Mouse (Mus musculus) limb, embryonic 15.5 days (tissue): ENCODE measurements at regions not wholly inside any gene's neighbourhood (a gene's known extent, or its start where the extent isn't known, plus 50 kb on each side); places are given as distances from the start of the nearest gene placed in this dataset.

ENCODE experiments used
- ATAC-seq: fragments of 200-750 bp; cut with Nextera tagmentation; 2 replicates; pipeline ENCODE4 v1.8.0; 2017; ENCODE audit warnings: low read depth, moderate TSS enrichment; ENCODE audit not compliant: insufficient number of reproducible peaks, low FRiP score, low TSS enrichment
- H3K27ac ChIP-seq: fragments of 300-500 bp; sonication (generic); 2 replicates; pipeline ENCODE4 v1.5.1; 2015; ENCODE audit warnings: moderate library complexity, mild to moderate bottlenecking, inconsistent platforms
- H3K27me3 ChIP-seq: fragments of 300-500 bp; sonication (generic); 2 replicates; pipeline ENCODE4 v1.6.1; 2015; ENCODE audit warnings: inconsistent platforms
- H3K36me3 ChIP-seq: fragments of 300-500 bp; sonication (generic); 2 replicates; pipeline ENCODE4 v1.6.1; 2015; ENCODE audit warnings: inconsistent platforms
- H3K4me1 ChIP-seq: fragments of 300-500 bp; sonication (generic); 2 replicates; pipeline ENCODE4 v1.6.1; 2015; ENCODE audit warnings: inconsistent platforms
- H3K4me2 ChIP-seq: fragments of 300-500 bp; sonication (generic); 2 replicates; pipeline ENCODE4 v1.6.1; 2015; ENCODE audit warnings: mild to moderate bottlenecking, inconsistent platforms
- H3K4me3 ChIP-seq: fragments of 300-500 bp; sonication (generic); 2 replicates; pipeline ENCODE4 v1.5.1; 2015; ENCODE audit warnings: mild to moderate bottlenecking, inconsistent platforms
- H3K9ac ChIP-seq: fragments of 300-500 bp; sonication (generic); 2 replicates; pipeline ENCODE4 v1.6.1; 2015; ENCODE audit warnings: inconsistent platforms
- H3K9me3 ChIP-seq: fragments of 300-500 bp; sonication (generic); 2 replicates; pipeline ENCODE4 v1.6.1; 2016; ENCODE audit warnings: inconsistent platforms
- WGBS: fragments of 180-500 bp; shearing (Covaris S2); methylation state at CpG from one replicate; pipeline ENCODE4 v1.1.7; 2015; 5-methylcytosine and 5-hydroxymethylcytosine counted together

GRCm38 (mm10) chr13:50966826-50967225, 133.9 kb upstream of the Spin1 start:
- no peaks in the 10 kb centered on the region for H3K9me3 ChIP-seq
- ATAC-seq: no peak
- H3K4me2 ChIP-seq: no peak overlapping the region

GRCm38 (mm10) chr13:50973379-50973778, 127.3 kb upstream of the Spin1 start:
- Histone ChIP-seq H3K9me3 (no peaks in the 10 kb centered on the region), H3K4me3 (no peak overlapping the region), H3K36me3 (no peaks in the 10 kb centered on the region), H3K9ac (no peak overlapping the region), H3K27ac (no peak overlapping the region), H3K4me2 (no peak overlapping the region), H3K27me3 (no peaks in the 10 kb centered on the region), H3K4me1 (peaks cover 6% of the 10 kb centered on the region)
- WGBS: 76% methylated on average over 8 of the region's 8 CpGs
- ATAC-seq: no peak

More at GRCm38 (mm10) chr13:50966826-50967225, 133.9 kb upstream of the Spin1 start:
- Histone ChIP-seq H3K27me3 (no peaks in the 10 kb centered on the region), H3K4me1 (no peaks in the 10 kb centered on the region), H3K36me3 (no peaks in the 10 kb centered on the region), H3K9ac (no peak overlapping the region), H3K27ac (no peak overlapping the region), H3K4me3 (no peak overlapping the region)
- 67% methylated on average over 2 of the region's 2 CpGs for whole genome bisulfite sequencing

DNA sequence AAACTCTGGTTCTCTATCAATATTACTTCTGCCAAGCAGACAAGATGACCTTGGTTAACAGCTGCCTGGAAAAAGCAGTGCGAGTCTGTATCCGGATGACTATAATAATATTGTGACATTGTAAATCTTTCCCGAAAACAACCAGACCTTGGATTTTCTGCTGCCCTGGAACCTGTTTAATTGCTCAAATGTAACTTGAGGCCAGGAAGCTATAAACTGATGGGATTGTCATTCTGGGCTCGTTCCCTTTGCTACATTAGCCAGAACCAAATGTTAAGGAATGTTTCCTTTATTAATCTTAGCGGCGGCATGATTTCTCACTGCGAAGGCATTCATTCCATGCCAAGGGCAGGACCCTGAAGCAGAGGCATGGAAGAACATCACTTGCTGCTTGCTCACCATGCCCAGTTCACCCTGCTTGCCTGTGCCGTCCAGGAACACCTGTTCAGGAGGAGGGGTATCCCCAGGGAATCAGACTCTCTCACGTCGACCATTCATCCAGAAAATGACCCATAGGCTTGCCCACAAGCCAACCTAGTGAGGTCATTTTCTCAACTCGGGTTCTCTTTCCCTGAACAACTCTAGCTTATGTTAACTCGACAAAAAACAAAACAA, 125.3 kb upstream of the Spin1 start:
- Histone ChIP-seq H3K27me3 (no peaks in the 10 kb centered on the region), H3K9me3 (no peaks in the 10 kb centered on the region), H3K4me3 (no peak overlapping the region), H3K36me3 (no peaks in the 10 kb centered on the region), H3K4me1 (peaks cover 6% of the 10 kb centered on the region), H3K9ac (no peak overlapping the region), H3K27ac (no peak overlapping the region), H3K4me2 (no peak overlapping the region)
- ATAC-seq: peak; percentile 32; the same call in 1 of the 2 replicates
- WGBS: 22% methylated on average over 12 of the region's 12 CpGs

DNA sequence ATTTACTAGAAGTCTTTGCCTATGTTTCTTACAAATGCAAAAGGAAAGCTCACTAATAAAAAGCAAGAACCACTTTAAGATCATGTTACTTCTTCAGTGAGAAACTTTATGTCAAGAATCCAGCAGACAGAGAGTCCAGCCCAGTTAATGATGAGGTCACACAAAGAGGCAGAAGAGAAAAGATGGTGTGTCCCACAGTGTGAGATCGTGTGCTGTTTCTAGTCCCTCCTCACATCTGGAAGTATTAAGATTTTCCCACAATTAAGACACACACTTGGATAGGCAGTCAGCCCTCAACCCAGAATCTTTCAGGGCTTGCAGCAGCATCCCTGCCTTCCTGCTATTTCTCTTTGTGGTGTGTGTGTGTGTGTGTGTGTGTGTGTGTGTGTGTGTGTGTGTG, 118.7 kb upstream of the Spin1 start:
- Histone ChIP-seq H3K36me3 (no peaks in the 10 kb centered on the region), H3K4me3 (no peak overlapping the region), H3K4me1 (peaks cover 11% of the 10 kb centered on the region), H3K9me3 (no peaks in the 10 kb centered on the region), H3K27me3 (no peaks in the 10 kb centered on the region), H3K4me2 (no peak overlapping the region), H3K9ac (no peak overlapping the region), H3K27ac (peak overlapping the region; percentile 75)
- ATAC-seq: no peak; the same call in 1 of the 2 replicates
- WGBS: 16% methylated on average over 1 of the region's 1 CpGs

GRCm38 (mm10) chr13:50982990-50983389, 117.7 kb upstream of the Spin1 start:
- Histone ChIP-seq H3K27ac (peak overlapping the region; percentile 65; the same call in 1 of the 2 replicates), H3K9me3 (no peaks in the 10 kb centered on the region), H3K4me3 (no peak overlapping the region), H3K4me2 (no peak overlapping the region), H3K36me3 (no peaks in the 10 kb centered on the region), H3K9ac (no peak overlapping the region), H3K27me3 (no peaks in the 10 kb centered on the region), H3K4me1 (peaks cover 11% of the 10 kb centered on the region)
- no peak for ATAC-seq
- 45% methylated on average over 10 of the region's 10 CpGs for WGBS

DNA sequence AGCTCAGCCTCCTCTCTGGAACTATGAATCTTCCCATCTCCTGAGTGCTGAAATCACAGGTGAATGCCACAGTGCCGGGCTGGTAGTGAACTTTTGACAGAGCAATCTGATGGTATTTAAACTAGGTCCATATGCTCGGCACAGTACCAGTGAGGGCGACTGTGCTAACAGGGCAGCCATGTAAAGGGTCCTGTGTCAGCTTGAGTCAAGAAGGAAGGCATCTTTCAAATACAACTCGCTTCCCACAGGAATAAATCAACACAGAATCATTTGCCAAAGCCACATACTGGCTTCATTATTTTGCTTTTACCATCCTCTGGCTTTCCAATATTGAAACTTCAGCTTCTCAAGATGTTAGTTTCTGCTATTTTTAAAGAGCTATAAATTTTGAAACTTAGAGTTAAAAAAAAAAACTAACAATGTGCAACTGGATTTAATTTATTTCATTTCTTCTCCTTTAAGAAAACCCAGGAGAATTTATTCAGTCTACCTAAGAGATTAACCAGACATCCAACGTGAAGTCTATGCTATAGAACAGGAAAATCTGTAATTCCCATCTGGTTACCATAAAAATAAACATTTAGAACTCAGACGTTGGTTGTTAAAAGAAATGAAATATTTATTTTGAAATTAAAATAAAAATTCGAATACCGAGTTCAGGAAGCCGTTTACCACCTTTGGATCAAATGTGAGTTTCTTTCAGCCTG, 108.8 kb upstream of the Spin1 start:
- H3K27ac ChIP-seq: peak overlapping the region; percentile 75
- no peak overlapping the region for H3K9ac ChIP-seq
- no peaks in the 10 kb centered on the region; the same call in 1 of the 2 replicates for H3K9me3 ChIP-seq
- no peak overlapping the region; the same call in 1 of the 2 replicates for H3K4me2 ChIP-seq
- H3K4me1 ChIP-seq: peaks cover 9% of the 10 kb centered on the region
- WGBS: 31% methylated on average over 9 of the region's 9 CpGs
- H3K27me3 ChIP-seq: no peaks in the 10 kb centered on the region
- no peak overlapping the region for H3K4me3 ChIP-seq
- ATAC-seq: no peak; the same call in 1 of the 2 replicates
- H3K36me3 ChIP-seq: no peaks in the 10 kb centered on the region

DNA sequence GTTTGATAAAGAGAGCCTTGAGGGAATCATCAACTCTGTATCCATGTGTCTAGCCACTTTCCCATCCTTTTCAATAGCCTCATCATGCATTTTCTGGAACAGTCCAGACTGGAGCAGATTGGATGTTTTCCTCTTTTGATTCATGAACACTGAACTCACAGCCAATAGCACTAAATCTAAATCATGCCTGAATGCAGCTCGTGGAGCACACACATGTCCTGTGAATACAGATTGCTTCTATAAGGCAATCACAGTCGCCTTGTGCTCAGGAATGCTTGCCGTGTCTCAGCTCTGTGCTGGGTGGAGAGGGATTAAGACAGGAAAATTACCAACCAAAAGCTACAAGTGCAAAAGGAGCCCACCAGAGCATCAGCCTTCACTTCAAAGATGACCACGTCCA, 100.9 kb upstream of the Spin1 start:
- Histone ChIP-seq H3K27me3 (no peaks in the 10 kb centered on the region), H3K4me1 (no peaks in the 10 kb centered on the region), H3K27ac (no peak overlapping the region), H3K4me3 (no peak overlapping the region), H3K9ac (no peak overlapping the region), H3K4me2 (no peak overlapping the region), H3K9me3 (no peaks in the 10 kb centered on the region), H3K36me3 (no peaks in the 10 kb centered on the region)
- ATAC-seq: no peak
- 66% methylated on average over 4 of the region's 4 CpGs for WGBS

DNA sequence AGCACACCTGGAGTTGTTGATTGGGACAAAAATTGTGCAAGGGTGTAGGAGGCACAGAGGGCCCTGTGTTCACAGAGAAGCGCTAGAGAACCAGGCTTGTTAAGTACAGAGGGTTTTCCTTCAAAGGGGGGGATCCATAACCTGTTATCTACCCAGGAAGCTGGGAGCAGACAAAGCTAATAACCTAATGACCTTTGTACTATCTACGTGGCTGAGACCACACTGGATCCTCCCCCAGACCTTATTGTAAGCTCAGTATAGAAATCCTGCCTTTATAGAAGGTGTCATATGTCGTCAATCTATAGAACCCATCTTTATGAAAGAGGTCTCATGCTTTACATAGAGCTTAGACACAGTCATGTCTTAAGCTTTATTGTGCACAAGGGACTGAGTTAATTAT, 95.9 kb upstream of the Spin1 start:
- Histone ChIP-seq H3K4me2 (no peak overlapping the region), H3K9ac (no peak overlapping the region), H3K27me3 (no peaks in the 10 kb centered on the region), H3K27ac (no peak overlapping the region), H3K4me3 (no peak overlapping the region), H3K4me1 (no peaks in the 10 kb centered on the region), H3K36me3 (no peaks in the 10 kb centered on the region), H3K9me3 (no peaks in the 10 kb centered on the region)
- whole genome bisulfite sequencing: 72% methylated on average over 3 of the region's 3 CpGs
- no peak for ATAC-seq

- Histone ChIP-seq H3K4me1 (0 out of 2 replicates have a peak, but pooled peaks cover 3% of the 10 kb centered on the region), H3K4me3 (no peak overlapping the region), H3K9me3 (no peaks in the 10 kb centered on the region), H3K36me3 (no peaks in the 10 kb centered on the region), H3K4me2 (no peak overlapping the region), H3K27me3 (no peaks in the 10 kb centered on the region), H3K9ac (no peak overlapping the region), H3K27ac (no peak overlapping the region)
- WGBS: 76% methylated on average over 7 of the region's 7 CpGs
- ATAC-seq: no peak
These were observed 89.9 kb upstream of the Spin1 start for GRCm38 (mm10) chr13:51010736-51011135.

DNA sequence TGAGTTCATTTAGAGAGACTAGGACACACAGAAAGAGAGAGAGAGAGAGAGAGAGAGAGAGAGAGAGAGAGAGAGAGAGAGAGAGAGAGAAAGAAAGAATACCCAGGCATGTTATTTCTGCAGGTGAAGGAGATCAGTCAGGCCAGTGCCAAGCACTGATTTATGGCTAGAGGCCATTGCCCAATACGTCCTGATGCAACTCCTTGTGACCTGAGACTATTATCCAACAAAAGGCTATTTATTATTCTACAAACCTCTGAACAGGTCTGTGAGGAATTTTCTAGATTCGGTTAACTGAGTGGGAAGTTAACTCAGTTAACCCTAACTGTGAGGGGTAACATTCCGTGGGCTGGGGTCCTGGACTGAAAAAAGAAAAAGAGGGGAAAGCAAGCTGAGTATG, 84.5 kb upstream of the Spin1 start:
- Histone ChIP-seq H3K27me3 (no peaks in the 10 kb centered on the region), H3K27ac (no peak overlapping the region), H3K4me3 (no peak overlapping the region), H3K4me1 (peaks cover 29% of the 10 kb centered on the region), H3K36me3 (no peaks in the 10 kb centered on the region), H3K9ac (no peak overlapping the region), H3K9me3 (no peaks in the 10 kb centered on the region), H3K4me2 (no peak overlapping the region)
- ATAC-seq: no peak
- 62% methylated on average over 3 of the region's 3 CpGs for WGBS

GRCm38 (mm10) chr13:51016956-51017703, 83.5 kb upstream of the Spin1 start:
- ATAC-seq: no peak
- H3K9me3 ChIP-seq: no peaks in the 10 kb centered on the region
- peak overlapping the region; percentile 82 for H3K27ac ChIP-seq
- no peak overlapping the region for H3K4me2 ChIP-seq
- H3K4me1 ChIP-seq: peaks cover 36% of the 10 kb centered on the region
- H3K36me3 ChIP-seq: no peaks in the 10 kb centered on the region
- no peak overlapping the region for H3K9ac ChIP-seq
- H3K27me3 ChIP-seq: no peaks in the 10 kb centered on the region
- no peak overlapping the region for H3K4me3 ChIP-seq
- WGBS: 58% methylated on average over 16 of the region's 16 CpGs
